Mouse (Mus musculus) heart, postnatal 0 days (tissue): ENCODE measurements around the gene Fmnl2. TPM values are rescaled to one million over a fixed set of nuclear protein-coding genes. Genes with fewer than 3 reads are reported as not detected.

Experiments used
- ATAC-seq: fragments of 200-750 bp; cut with Nextera tagmentation; 2 replicates; pipeline ENCODE4 v1.8.0; 2017; ENCODE audit warnings: low read depth, moderate number of reproducible peaks, moderate library complexity; ENCODE audit not compliant: insufficient read depth
- DNase-seq: peaks from one replicate; pipeline ENCODE4 v3.0.0-alpha.2; 2016; ENCODE audit warnings: low spot score
- H3K27ac ChIP-seq: fragments of 300-500 bp; sonication (generic); 2 replicates; pipeline ENCODE4 v1.5.1; 2014; ENCODE audit warnings: low read depth, mild to moderate bottlenecking
- H3K27me3 ChIP-seq: fragments of 300-500 bp; sonication (generic); 2 replicates; pipeline ENCODE4 v1.6.1; 2014; ENCODE audit warnings: low read length, mixed read lengths; ENCODE audit not compliant: control insufficient read depth, insufficient read depth
- H3K36me3 ChIP-seq: fragments of 300-500 bp; sonication (generic); replicated peaks from 2 replicates; pipeline ENCODE4 v1.6.1; 2014; ENCODE audit warnings: low read length, mixed read lengths; ENCODE audit not compliant: control insufficient read depth, insufficient read depth
- H3K4me1 ChIP-seq: fragments of 300-500 bp; sonication (generic); 2 replicates; pipeline ENCODE4 v1.6.1; 2014; ENCODE audit warnings: antibody characterized with exemption; ENCODE audit not compliant: control insufficient read depth, insufficient read depth
- H3K4me2 ChIP-seq: fragments of 300-500 bp; sonication (generic); 2 replicates; pipeline ENCODE4 v1.6.1; 2014; ENCODE audit warnings: low read depth, mild to moderate bottlenecking, low read length, moderate library complexity
- H3K4me3 ChIP-seq: fragments of 300-500 bp; sonication (generic); 2 replicates; pipeline ENCODE4 v1.5.1; 2014; ENCODE audit warnings: low read depth, low read length
- H3K9ac ChIP-seq: fragments of 300-500 bp; sonication (generic); replicated peaks from 2 replicates; pipeline ENCODE4 v1.6.1; 2014; ENCODE audit warnings: low read depth, low read length, mixed read lengths
- H3K9me3 ChIP-seq: fragments of 300-500 bp; sonication (generic); replicated peaks from 2 replicates; pipeline ENCODE4 v1.6.1; 2016; ENCODE audit warnings: low read length; ENCODE audit not compliant: control insufficient read depth
- CTCF ChIP-seq: IDR thresholded peaks from 2 replicates; pipeline ENCODE4 v1.5.1; 2016; ENCODE audit warnings: antibody characterized with exemption, control low read depth, low read depth
- EP300 ChIP-seq: IDR thresholded peaks from 2 replicates; pipeline ENCODE4 v1.6.1; 2016; ENCODE audit warnings: antibody characterized with exemption, low read depth
- WGBS: fragments of 180-500 bp; shearing (Covaris S2); extraction: QIAGEN DNeasy Blood & Tissue Kit; methylation state at CpG from one replicate; pipeline ENCODE4 v1.1.7; 2014; 5-methylcytosine and 5-hydroxymethylcytosine counted together
- polyA plus RNA-seq: library from polyadenylated mRNA; unstranded; fragments of >200 nt; fragmentation: Nextera tagmentation; extraction: Ambion mirVana; gene quantifications from 2 replicates; pipeline ENCODE4 v1.2.1, GENCODE M21; 2015
- total RNA-seq: library from RNA; depleted of rRNA; stranded (reverse); fragments of >200 nt; gene quantifications from 2 replicates; pipeline ENCODE4 v1.2.3, GENCODE M21; 2014; ENCODE audit warnings: low replicate concordance

The Fmnl2 gene
- total and polyA plus RNA-seq, 2 experiments from 2014 or later = 0.77 to 1.6 TPM

DNA sequence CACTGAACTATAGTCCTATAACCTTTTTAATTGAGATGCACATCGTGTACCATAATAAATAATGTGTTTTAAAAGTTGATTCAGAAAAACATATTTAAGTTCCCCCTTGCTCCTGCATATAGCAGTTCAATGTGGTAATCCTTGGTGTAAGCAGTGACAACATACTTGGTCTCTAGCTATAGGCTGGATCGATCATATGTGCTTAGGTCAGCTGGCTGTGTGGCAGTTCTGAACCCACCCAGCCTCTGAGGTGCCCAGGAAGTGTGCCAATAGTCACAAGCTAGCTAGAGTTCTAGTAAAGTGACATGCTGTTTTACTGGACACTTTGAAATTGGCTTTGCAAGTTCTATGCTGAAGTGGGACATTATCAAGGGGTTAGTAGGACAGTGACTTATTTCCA, 209.3 kb downstream of the Fmnl2 start:
- Histone ChIP-seq H3K9ac (no peak overlapping the region), H3K4me2 (no peak overlapping the region), H3K27me3 (no peaks in the 10 kb centered on the region), H3K27ac (no peak overlapping the region), H3K9me3 (no peaks in the 10 kb centered on the region), H3K4me3 (no peak overlapping the region), H3K36me3 (no peaks in the 10 kb centered on the region), H3K4me1 (no peaks in the 10 kb centered on the region)
- WGBS = 83% methylated on average over 2 of the region's 2 CpGs
- DNase-seq (no peak), ATAC-seq (no peak)
- no peak for TF ChIP-seq EP300
- no peak for TF ChIP-seq CTCF

GRCm38 (mm10) chr2:53070607-53071006, 212.9 kb downstream of the Fmnl2 start:
- Histone ChIP-seq H3K9me3 (no peaks in the 10 kb centered on the region), H3K4me1 (no peaks in the 10 kb centered on the region), H3K27me3 (no peaks in the 10 kb centered on the region), H3K36me3 (no peaks in the 10 kb centered on the region), H3K9ac (no peak overlapping the region), H3K4me3 (no peak overlapping the region), H3K27ac (no peak overlapping the region), H3K4me2 (no peak overlapping the region)
- 0 out of 2 replicates have a peak, but pooled peaks have one; percentile 36 for ATAC-seq
- peak; percentile 51 for DNase-seq
- TF ChIP-seq CTCF (no peak), EP300 (no peak)
- 12% methylated on average over 1 of the region's 1 CpGs for WGBS

DNA sequence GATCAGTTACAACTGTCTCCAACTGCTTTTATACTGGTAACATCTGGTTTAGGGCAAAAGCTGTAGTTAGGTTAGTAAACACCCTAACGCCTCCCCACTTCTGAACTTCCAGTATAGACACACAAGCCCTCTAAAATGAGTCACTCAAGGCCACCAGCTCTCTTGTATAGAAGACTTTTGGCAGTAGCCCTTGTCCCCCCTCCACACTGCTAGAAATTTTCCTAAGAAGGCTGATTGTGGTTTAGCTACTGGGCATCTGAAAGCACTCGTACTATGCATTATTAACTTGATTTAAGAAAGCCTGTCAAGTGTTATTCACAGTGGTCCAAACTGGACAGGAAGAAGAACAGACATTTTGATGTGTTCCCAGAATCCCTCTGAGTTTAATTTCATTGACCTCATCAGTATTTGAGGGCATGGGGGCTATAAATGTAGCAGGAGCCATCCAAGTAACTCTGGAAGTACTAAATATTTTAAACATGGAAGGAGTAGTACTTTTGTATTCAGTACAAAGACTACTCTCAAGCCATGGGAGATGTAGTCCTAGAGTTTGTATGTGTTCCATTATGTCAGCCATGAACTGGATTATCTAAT, 222.1 kb downstream of the Fmnl2 start:
- WGBS = 84% methylated on average over 2 of the region's 2 CpGs
- DNase-seq (no peak), ATAC-seq (no peak)
- H3K4me1 ChIP-seq = no peaks in the 10 kb centered on the region
- no peak overlapping the region for H3K4me3 ChIP-seq
- no peaks in the 10 kb centered on the region for H3K9me3 ChIP-seq
- no peak overlapping the region for H3K27ac ChIP-seq
- no peaks in the 10 kb centered on the region for H3K27me3 ChIP-seq
- H3K36me3 ChIP-seq = no peaks in the 10 kb centered on the region
- TF ChIP-seq CTCF = no peak
- TF ChIP-seq EP300 = no peak
- H3K4me2 ChIP-seq = no peak overlapping the region
- H3K9ac ChIP-seq = no peak overlapping the region

- DNase-seq = no peak
- 88% methylated on average over 4 of the region's 4 CpGs for WGBS
- H3K9me3 ChIP-seq = no peaks in the 10 kb centered on the region
Measured at GRCm38 (mm10) chr2:53082045-53082444, 224.4 kb downstream of the Fmnl2 start.

DNA sequence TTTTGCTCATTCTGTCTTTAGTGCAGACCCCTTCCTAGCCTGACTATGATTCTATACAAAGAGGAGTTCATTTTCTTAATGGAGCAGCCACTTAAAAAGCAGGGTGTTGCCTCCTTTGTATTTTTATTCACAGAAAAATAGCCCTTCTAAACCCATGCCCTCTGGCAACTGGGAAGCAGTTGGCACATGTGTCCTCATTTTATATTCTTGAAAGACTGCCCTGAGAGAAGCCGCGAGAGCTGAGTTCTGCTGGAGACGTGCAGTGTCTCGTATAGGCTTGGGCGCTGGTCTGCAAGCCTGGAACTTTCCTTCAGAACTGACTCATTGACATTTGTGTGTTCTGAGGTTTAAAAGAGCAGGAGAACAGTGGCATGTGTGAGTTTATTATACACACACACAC, 224.8 kb downstream of the Fmnl2 start:
- WGBS = 91% methylated on average over 5 of the region's 5 CpGs

More at GRCm38 (mm10) chr2:53082045-53082444, 224.4 kb downstream of the Fmnl2 start:
- Histone ChIP-seq H3K4me2 (no peak overlapping the region), H3K4me1 (no peaks in the 10 kb centered on the region), H3K27me3 (no peaks in the 10 kb centered on the region), H3K36me3 (no peaks in the 10 kb centered on the region), H3K4me3 (no peak overlapping the region), H3K27ac (no peak overlapping the region), H3K9ac (no peak overlapping the region)
- ATAC-seq = no peak
- no peak for TF ChIP-seq EP300
- TF ChIP-seq CTCF = no peak

GRCm38 (mm10) chr2:53083241-53083640, 225.6 kb downstream of the Fmnl2 start:
- Histone ChIP-seq H3K36me3 (no peaks in the 10 kb centered on the region), H3K4me1 (no peaks in the 10 kb centered on the region), H3K27ac (no peak overlapping the region), H3K9ac (no peak overlapping the region), H3K9me3 (no peaks in the 10 kb centered on the region), H3K4me2 (no peak overlapping the region), H3K27me3 (no peaks in the 10 kb centered on the region), H3K4me3 (no peak overlapping the region)
- TF ChIP-seq CTCF (peak; percentile 55), EP300 (no peak)
- DNase-seq = no peak
- WGBS = 6% methylated on average over 1 of the region's 1 CpGs
- ATAC-seq = no peak

More for the DNA sequence above, 224.8 kb downstream of the Fmnl2 start:
- DNase-seq (no peak), ATAC-seq (no peak)
- Histone ChIP-seq H3K9me3 (no peaks in the 10 kb centered on the region), H3K27me3 (no peaks in the 10 kb centered on the region), H3K36me3 (no peaks in the 10 kb centered on the region), H3K4me1 (no peaks in the 10 kb centered on the region), H3K9ac (no peak overlapping the region), H3K4me2 (no peak overlapping the region), H3K27ac (no peak overlapping the region), H3K4me3 (no peak overlapping the region)
- TF ChIP-seq EP300 = no peak
- no peak for TF ChIP-seq CTCF
